Mouse (Mus musculus): ENCODE data around the gene Sh3bgrl2.

Gene Sh3bgrl2

GRCm38 (mm10) chr9:83589680-83590467 is 41.7 kb downstream of the Sh3bgrl2 start:
- no peak for DNase-seq (ENCODE audit: low spot score in 2 of 2)

- no peak for DNase-seq (ENCODE audit: low spot score in 2 of 2)
These were observed 43.8 kb downstream of the Sh3bgrl2 start for GRCm38 (mm10) chr9:83591848-83592456.

- DNase-seq (ENCODE audit: low spot score in 2 of 2): no peak
These were observed 45.7 kb downstream of the Sh3bgrl2 start for GRCm38 (mm10) chr9:83593811-83594210.

GRCm38 (mm10) chr9:83596132-83596531 is 48.0 kb downstream of the Sh3bgrl2 start:
- DNase-seq (ENCODE audit: low spot score in 2 of 2): no peak

- DNase-seq (ENCODE audit: low spot score in 2 of 2): no peak
These were observed 48.7 kb downstream of the Sh3bgrl2 start for GRCm38 (mm10) chr9:83596646-83597481.

- no peak for DNase-seq (ENCODE audit: low spot score in 2 of 2)
These were observed 49.9 kb downstream of the Sh3bgrl2 start for GRCm38 (mm10) chr9:83598047-83598446.

- DNase-seq (ENCODE audit: low spot score in 2 of 2): no peak
These were observed 51.4 kb downstream of the Sh3bgrl2 start for GRCm38 (mm10) chr9:83599505-83599904.

GRCm38 (mm10) chr9:83600286-83601048 is 52.3 kb downstream of the Sh3bgrl2 start:
- DNase-seq (ENCODE audit: low spot score in 2 of 2): no peak

GRCm38 (mm10) chr9:83602176-83602770 is 54.1 kb downstream of the Sh3bgrl2 start:
- DNase-seq (ENCODE audit: low spot score in 2 of 2): no peak

- no peak for DNase-seq (ENCODE audit: low spot score in 2 of 2)
These were observed 55.0 kb downstream of the Sh3bgrl2 start for GRCm38 (mm10) chr9:83603159-83603558.

GRCm38 (mm10) chr9:83605886-83606640 is 57.9 kb downstream of the Sh3bgrl2 start:
- DNase-seq (ENCODE audit: low spot score in 2 of 2): no peak

- no peak for DNase-seq (ENCODE audit: low spot score in 2 of 2)
These were observed 60.0 kb downstream of the Sh3bgrl2 start for GRCm38 (mm10) chr9:83608135-83608534.

- DNase-seq (ENCODE audit: low spot score in 2 of 2): peak; percentile 19 to 71
These were observed 61.5 kb downstream of the Sh3bgrl2 start for GRCm38 (mm10) chr9:83609422-83610297.

GRCm38 (mm10) chr9:83615912-83616585 is 67.9 kb downstream of the Sh3bgrl2 start:
- no peak for DNase-seq (ENCODE audit: low spot score in 2 of 2)

- no peak for DNase-seq (ENCODE audit: low spot score in 2 of 2)
These were observed 68.5 kb downstream of the Sh3bgrl2 start for GRCm38 (mm10) chr9:83616586-83617081.

- no peak for DNase-seq (ENCODE audit: low spot score in 2 of 2)
These were observed 75.3 kb downstream of the Sh3bgrl2 start for GRCm38 (mm10) chr9:83623455-83623854.

- DNase-seq (ENCODE audit: low spot score in 2 of 2): no peak
These were observed 76.1 kb downstream of the Sh3bgrl2 start for GRCm38 (mm10) chr9:83624193-83624592.

GRCm38 (mm10) chr9:83625085-83625484 is 77.0 kb downstream of the Sh3bgrl2 start:
- no peak for DNase-seq (ENCODE audit: low spot score in 2 of 2)

Data from thymus, postnatal 10 days (tissue).